Mouse (Mus musculus): ENCODE measurements around the gene Prss2.
"Not testable (repeated sequence)": the region's sequence is repeated elsewhere in the genome, so short reads cannot be mapped to it uniquely, and the experiment has no call there.

The Prss2 gene

DNA sequence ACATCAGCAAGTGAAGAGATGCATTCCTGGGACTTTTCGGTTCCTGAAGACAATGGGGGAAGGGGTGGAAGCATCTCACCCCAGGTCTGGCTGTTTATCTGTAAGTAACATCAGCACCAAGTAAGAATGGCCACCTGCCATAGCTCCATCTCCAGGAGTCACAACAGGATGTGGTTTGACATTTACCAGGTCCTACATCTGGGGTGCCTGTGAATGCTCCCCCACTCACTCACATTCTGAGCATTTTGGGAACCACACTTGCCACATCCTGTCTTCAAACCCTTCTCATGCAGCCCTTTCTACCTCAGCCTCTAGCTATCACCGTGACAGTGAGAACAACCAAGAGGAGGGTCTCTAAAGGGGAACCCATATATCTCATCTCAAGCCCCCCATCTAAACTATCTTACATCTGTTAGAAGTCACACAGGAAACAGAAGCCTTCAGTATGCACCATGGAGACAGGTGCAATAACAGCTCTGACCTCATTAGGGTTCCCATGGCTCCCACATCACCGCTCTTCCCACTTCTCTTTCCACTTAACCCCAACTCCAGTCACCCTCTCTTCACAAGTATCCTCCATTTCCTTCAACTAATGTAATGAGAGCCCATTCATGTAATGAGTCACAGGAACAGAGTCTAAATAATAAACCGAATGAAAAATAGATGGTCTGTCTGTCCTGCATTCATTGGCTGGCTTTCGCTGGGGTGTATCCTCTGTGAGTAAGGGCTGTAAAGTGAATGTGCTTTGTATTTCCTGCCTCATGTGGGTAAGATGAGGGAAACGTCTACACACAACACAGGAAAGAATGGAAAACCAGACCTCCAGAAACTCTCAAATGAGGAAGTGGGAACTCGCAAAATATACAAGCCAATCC lies 32.9 kb downstream of the Prss2 start:
- no peak for DNase-seq (ENCODE audit: low spot score)

GRCm38 (mm10) chr6:41556389-41556788 lies 34.8 kb downstream of the Prss2 start:
- no peak for DNase-seq (ENCODE audit: low spot score)

- no peak for DNase-seq (ENCODE audit: low spot score)
These were observed 35.9 kb downstream of the Prss2 start for GRCm38 (mm10) chr6:41557468-41557867.

DNA sequence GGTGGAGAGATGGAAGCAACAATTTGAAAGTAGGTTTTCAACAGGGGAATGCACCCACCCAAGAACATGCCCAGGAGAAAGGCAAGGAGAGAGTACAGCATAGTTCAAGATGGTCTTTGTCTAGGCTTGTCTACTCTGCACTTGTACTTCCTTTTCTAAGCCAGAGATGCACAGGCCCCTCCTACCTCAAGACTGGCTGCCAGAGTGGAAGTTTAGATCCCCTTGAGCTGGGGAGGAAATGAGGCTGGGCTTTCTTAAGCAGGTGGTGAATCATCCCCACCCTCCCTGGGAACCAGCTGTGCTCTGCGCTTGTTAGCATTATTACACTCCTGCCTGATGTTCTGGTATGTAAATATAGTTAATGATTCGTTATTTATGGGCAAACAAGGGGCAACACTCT lies 36.7 kb downstream of the Prss2 start:
- DNase-seq (ENCODE audit: low spot score) = no peak

GRCm38 (mm10) chr6:41559331-41559730 lies 37.7 kb downstream of the Prss2 start:
- no peak for DNase-seq (ENCODE audit: low spot score)

DNA sequence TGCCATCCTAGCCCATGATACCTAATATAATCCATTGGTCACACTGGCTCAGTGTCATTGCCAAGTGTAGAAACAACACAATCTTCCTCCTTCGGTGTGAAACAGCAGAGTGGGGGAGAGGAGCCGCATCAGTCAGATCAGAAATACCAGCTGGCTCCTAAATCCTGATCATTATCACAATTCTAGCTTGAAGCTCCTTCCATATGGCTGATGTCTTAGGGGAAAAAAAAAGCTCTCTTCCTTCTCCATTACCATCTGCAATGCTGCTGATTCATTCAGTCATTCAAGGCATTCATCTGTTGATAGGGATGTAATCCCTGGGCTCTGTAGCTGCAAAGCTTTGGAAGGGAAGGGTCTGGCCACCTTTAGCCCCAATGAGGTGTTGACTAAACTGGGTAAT lies 38.7 kb downstream of the Prss2 start:
- DNase-seq (ENCODE audit: low spot score) = no peak

GRCm38 (mm10) chr6:41562598-41562997 lies 41.0 kb downstream of the Prss2 start:
- no peak for DNase-seq (ENCODE audit: low spot score)

DNA sequence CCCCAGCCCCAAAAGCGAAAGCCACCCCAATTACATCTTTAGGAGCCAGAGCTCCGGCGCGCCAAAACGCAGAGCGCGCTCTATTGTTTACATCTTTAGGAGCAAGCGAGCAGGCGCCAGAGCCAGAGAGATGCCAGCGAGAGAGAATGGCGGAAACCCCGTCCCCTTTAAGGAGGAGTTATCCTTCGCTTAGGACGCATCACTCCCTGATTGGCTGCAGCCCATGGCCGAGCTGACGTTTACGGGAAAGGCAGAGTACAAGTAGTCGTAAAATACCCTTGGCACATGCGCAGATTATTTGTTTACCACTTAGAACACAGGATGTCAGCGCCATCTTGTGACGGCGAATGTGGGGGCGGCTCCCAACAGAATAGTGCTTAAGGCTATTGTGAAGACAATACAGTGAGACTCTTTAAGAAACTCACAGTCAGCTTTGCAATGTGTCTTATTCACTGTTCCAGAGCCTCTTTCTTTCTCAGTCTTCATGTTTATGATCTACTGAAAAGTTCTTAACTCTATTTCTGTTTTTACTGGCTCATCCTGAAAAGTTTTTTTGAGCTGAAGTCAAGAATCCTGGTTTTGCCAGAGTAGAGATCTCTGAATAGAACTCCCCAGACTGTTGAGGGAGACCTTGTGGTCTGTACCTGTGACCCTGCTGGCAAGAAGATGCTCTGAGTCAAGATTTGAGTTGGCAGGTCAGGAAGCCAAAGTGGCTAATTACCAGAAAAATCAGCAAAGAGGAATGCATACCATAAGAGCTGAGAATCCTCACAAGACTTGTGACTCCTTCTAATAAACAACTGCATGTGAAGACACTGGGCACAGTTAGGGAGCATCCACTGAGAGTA lies 41.7 kb downstream of the Prss2 start:
- DNase-seq (ENCODE audit: low spot score) = not testable (repeated sequence)

- DNase-seq (ENCODE audit: low spot score) = no peak
These were observed 43.7 kb downstream of the Prss2 start for GRCm38 (mm10) chr6:41565261-41565660.

- DNase-seq (ENCODE audit: low spot score) = no peak
These were observed 45.4 kb downstream of the Prss2 start for GRCm38 (mm10) chr6:41566965-41567364.

DNA sequence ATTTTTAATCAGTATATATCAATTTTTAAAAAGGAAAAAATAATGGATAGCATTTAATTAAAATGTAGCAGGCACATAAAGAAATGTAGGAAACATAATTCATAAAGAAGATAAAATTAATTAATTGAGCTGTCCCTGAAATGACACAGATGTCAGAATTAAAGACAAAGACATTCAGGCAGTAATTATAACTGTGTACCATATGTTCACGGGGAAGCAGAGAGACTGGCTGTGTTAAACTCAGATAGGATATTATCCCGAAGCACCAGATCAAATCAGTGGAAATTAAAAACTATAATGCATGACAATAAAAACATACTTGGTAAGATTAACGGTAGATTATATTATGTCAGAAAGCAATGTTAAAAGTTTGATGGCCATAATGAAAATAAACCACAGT lies 47.5 kb downstream of the Prss2 start:
- DNase-seq (ENCODE audit: low spot score) = no peak

Measured in testis, postnatal 10 days (tissue).